Mouse (Mus musculus): Measurements from ENCODE around the gene Dr1.
"Not testable (repeated sequence)": the region's sequence is repeated elsewhere in the genome, so short reads cannot be mapped to it uniquely, and the experiment has no call there.

Gene Dr1

GRCm38 (mm10) chr5:108268127-108269062 lies at the start of gene Dr1:
TSS of gene Dr1 (plus strand) at chr5:108268897.
- peak; percentile 98 for DNase-seq (ENCODE audit: low read depth, low spot score)

- DNase-seq (ENCODE audit: low read depth, low spot score), result no peak
Observed at GRCm38 (mm10) chr5:108224077-108224476, 44.6 kb upstream of the Dr1 start.

GRCm38 (mm10) chr5:108226159-108226558 lies 42.5 kb upstream of the Dr1 start:
- DNase-seq (ENCODE audit: low read depth, low spot score), result no peak

GRCm38 (mm10) chr5:108246314-108246765 lies 22.4 kb upstream of the Dr1 start:
- peak; percentile 12 for DNase-seq (ENCODE audit: low read depth, low spot score)

GRCm38 (mm10) chr5:108250033-108250432 lies 18.7 kb upstream of the Dr1 start:
- no peak for DNase-seq (ENCODE audit: low read depth, low spot score)

GRCm38 (mm10) chr5:108255259-108255658 lies 13.4 kb upstream of the Dr1 start:
- DNase-seq (ENCODE audit: low read depth, low spot score), result no peak

- peak; percentile 71 for DNase-seq (ENCODE audit: low read depth, low spot score)
Observed at GRCm38 (mm10) chr5:108262722-108263121, 6.0 kb upstream of the Dr1 start.

- not testable (repeated sequence) for DNase-seq (ENCODE audit: low read depth, low spot score)
Observed at GRCm38 (mm10) chr5:108263785-108264184, 4.9 kb upstream of the Dr1 start.

- DNase-seq (ENCODE audit: low read depth, low spot score), result no peak
Observed at GRCm38 (mm10) chr5:108266990-108267389, 1.7 kb upstream of the Dr1 start.

- DNase-seq (ENCODE audit: low read depth, low spot score), result no peak
Observed at GRCm38 (mm10) chr5:108269063-108269810, 540 bp downstream of the Dr1 start.

GRCm38 (mm10) chr5:108269811-108270151 lies 1.1 kb downstream of the Dr1 start:
- peak; percentile 13 for DNase-seq (ENCODE audit: low read depth, low spot score)

- DNase-seq (ENCODE audit: low read depth, low spot score), result no peak
Observed at GRCm38 (mm10) chr5:108270415-108270814, 1.7 kb downstream of the Dr1 start.

GRCm38 (mm10) chr5:108271345-108271744 lies 2.6 kb downstream of the Dr1 start:
- not testable (repeated sequence) for DNase-seq (ENCODE audit: low read depth, low spot score)

- no peak for DNase-seq (ENCODE audit: low read depth, low spot score)
Observed at GRCm38 (mm10) chr5:108286957-108287356, 18.3 kb downstream of the Dr1 start.

GRCm38 (mm10) chr5:108301567-108301966 lies 32.9 kb downstream of the Dr1 start:
- DNase-seq (ENCODE audit: low read depth, low spot score), result no peak

GRCm38 (mm10) chr5:108312224-108313064 lies 43.7 kb downstream of the Dr1 start, which contains the start of gene Pigg:
TSS of gene Pigg (plus strand) at chr5:108312609.
- peak; percentile 97 for DNase-seq (ENCODE audit: low read depth, low spot score)

- no peak for DNase-seq (ENCODE audit: low read depth, low spot score)
Observed at GRCm38 (mm10) chr5:108313065-108313860, 44.6 kb downstream of the Dr1 start.
